Mouse (Mus musculus): Measurements from ENCODE around the gene Wasf2.

The Wasf2 gene

DNA sequence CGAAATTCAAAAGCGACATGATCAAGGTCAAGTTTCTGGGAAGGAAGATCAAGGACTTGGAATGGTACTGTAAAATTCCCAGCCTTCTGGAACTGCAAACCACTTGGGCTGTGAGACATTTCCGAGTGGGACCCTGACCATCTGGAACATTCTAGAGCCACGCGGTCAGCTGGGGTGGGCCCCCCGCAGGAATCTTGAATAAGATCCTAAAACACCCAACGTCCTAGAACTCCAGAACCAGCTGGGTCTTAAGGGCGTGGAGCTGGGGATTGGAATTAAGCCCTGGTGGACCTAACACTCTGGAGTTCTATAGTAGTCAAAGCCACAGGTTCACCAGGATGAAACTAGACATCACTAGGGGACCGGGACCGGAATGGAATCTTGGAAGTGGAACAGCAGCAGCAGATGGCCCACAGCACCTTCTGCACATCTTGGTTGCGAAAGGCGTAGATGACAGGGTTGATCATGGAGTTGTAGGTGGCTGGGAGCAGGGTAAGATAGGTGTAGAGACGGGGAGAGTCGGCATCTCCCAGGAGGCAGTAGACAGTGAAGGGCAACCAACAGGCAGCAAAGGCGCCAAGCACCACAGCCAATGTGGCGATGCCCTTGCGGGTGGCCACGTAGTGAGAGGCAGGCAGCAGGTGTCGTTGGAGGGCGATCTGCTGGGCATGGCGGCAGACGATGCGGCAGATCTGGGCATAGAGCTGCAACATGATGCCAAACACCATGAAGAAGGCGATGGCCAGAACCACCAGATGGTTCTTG, 79.9 kb downstream of the Wasf2 start:
- no peak overlapping the region for H3K4me3 ChIP-seq (replicated peaks; ENCODE audit: low read length)
- H3K36me3 ChIP-seq (ENCODE audit: insufficient read depth, low read length): no peaks in the 10 kb centered on the region
- TF ChIP-seq NANOG (IDR thresholded peaks at IDR 0.05; ENCODE audit: borderline replicate concordance, low read length) (no peak), CTCF (conservative IDR thresholded peaks at IDR 0.05; ENCODE audit: low read length) (no peak), POU5F1 (IDR thresholded peaks at IDR 0.05; ENCODE audit: borderline replicate concordance, low read length) (no peak)
- peaks cover 35% of the 10 kb centered on the region for H3K4me1 ChIP-seq (replicated peaks; ENCODE audit: low read depth, low read length)
- H3K27me3 ChIP-seq (ENCODE audit: insufficient read depth, low read length): peaks cover 46% of the 10 kb centered on the region
- H3K9me3 ChIP-seq (ENCODE audit: low read length): no peaks in the 10 kb centered on the region

DNA sequence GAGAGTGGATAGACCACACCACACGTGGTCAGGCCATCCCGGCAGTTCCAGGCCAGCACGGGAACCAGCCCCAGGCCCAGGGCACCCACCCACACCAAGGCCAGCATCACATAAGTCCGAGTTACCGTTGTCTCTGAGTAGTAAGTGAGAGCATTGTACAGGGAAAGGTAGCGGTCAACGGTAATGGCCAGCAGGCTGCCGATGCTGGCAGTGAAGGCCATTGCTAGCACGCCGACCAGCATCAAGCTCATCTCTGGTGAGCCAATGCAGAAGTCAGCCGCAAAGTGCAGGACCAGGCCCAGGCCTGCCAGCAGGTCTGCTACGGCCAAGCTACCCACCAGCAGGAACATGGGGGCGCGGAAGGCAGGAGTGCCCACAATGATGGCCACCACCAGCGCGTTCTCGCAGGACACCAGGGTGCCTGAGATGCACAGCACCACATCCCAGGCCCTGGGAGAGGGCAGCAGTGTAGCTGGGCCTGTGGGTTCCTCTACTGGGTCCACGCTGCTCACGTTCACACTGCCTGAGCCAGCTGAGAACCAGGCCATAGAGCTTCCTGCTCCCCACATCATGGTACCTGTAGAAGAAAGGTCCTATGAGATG, 80.6 kb downstream of the Wasf2 start:
- Histone ChIP-seq H3K27me3 (ENCODE audit: insufficient read depth, low read length) (peaks cover 46% of the 10 kb centered on the region), H3K9me3 (ENCODE audit: low read length) (no peaks in the 10 kb centered on the region), H3K36me3 (ENCODE audit: insufficient read depth, low read length) (no peaks in the 10 kb centered on the region), H3K4me3 (replicated peaks; ENCODE audit: low read length) (no peak overlapping the region), H3K4me1 (replicated peaks; ENCODE audit: low read depth, low read length) (peaks cover 35% of the 10 kb centered on the region)
- no peak for TF ChIP-seq NANOG (IDR thresholded peaks at IDR 0.05; ENCODE audit: borderline replicate concordance, low read length)
- TF ChIP-seq CTCF (conservative IDR thresholded peaks at IDR 0.05; ENCODE audit: low read length): no peak
- no peak for TF ChIP-seq POU5F1 (IDR thresholded peaks at IDR 0.05; ENCODE audit: borderline replicate concordance, low read length)

DNA sequence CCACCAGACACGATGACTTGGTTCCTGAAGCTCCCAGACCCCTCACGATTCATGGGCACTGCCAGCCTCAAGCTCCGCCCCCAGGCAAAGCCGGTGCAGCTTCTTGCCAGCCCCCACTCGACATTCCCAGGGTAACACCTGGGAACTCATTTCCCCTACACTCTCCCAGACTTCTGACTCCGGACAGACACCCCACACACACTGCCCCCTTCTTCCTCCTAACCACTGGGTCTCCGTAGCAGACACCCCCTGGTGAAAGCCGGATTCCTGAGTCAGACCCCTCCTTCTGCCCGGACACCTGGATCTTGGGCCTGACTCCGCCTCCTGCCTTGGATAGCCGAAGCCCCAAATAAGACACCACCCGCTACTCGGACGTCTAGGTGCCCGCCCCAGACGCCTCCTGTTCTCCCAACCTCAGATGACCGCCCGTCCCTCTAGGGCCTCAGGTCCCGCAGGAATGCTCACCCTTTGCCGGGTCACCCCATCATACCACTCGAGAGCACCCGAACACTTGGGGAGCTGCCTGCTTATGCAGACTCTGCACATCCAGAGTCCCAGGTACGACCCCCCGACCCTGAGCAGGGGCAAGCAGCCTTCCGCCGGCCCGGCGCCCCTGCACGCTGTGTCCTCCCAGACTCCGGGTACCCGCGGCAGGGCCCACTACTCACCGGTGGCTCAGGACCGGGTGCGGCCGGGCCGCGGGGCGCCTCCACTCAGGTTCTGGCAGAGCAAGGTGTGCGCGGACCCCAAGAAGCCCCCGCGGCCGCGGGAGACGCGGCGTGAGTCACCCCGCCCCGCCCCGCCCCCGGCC, 81.7 kb downstream of the Wasf2 start, which contains the start of the genes Cd164l2 and Gpr3:
Gene Cd164l2, plus strand, starts transcription at position 381 of the 811 bp plus-strand sequence.
Gene Gpr3, minus strand, starts transcription at position 786 of the 811 bp plus-strand sequence.
- TF ChIP-seq NANOG (IDR thresholded peaks at IDR 0.05; ENCODE audit: borderline replicate concordance, low read length) (no peak), POU5F1 (IDR thresholded peaks at IDR 0.05; ENCODE audit: borderline replicate concordance, low read length) (no peak)
- peaks cover 54% of the 10 kb centered on the region for H3K27me3 ChIP-seq (ENCODE audit: insufficient read depth, low read length)
- H3K36me3 ChIP-seq (ENCODE audit: insufficient read depth, low read length): no peaks in the 10 kb centered on the region
- H3K4me1 ChIP-seq (replicated peaks; ENCODE audit: low read depth, low read length): peaks cover 35% of the 10 kb centered on the region
- H3K4me3 ChIP-seq (replicated peaks; ENCODE audit: low read length): peak within 1 kb of the TSS; percentile 90
- H3K9me3 ChIP-seq (ENCODE audit: low read length): no peaks in the 10 kb centered on the region

DNA sequence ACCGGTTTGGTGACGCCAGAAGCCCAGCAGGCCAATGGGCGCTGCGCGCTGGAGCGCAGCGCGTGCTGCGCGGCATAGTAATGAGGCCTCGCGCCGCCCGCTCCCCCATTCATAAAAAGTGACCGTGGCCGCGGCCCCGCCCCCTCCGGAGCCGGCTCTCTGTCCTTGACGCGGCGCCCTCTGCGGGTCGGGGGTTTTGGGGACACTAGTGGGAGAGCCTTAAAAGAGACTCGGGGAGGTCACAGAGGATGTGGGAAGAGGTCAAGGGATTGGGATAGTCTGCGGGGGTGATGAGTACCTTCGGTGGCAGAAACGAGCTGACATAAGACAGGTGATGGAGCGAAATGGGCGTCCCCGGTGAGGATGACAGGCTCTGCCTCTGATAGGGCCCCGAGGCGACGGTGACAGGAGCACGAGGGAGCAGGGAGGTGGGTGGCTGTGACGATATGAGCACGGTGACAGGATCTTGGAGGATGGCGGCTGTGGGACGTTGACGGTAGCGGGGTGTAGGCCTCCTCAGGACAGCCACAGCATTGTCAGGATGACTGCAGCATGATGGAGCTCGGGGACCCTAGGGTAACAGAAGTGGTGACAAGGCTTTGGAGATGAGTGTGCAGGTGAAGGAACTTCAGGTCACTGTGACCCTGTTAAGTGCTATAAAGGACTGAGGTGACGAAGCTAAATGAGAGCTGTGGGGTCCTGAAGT, 82.4 kb downstream of the Wasf2 start:
- TF ChIP-seq POU5F1 (IDR thresholded peaks at IDR 0.05; ENCODE audit: borderline replicate concordance, low read length) (no peak), CTCF (conservative IDR thresholded peaks at IDR 0.05; ENCODE audit: low read length) (no peak), NANOG (IDR thresholded peaks at IDR 0.05; ENCODE audit: borderline replicate concordance, low read length) (no peak)
- no peaks in the 10 kb centered on the region for H3K36me3 ChIP-seq (ENCODE audit: insufficient read depth, low read length)
- peaks cover 56% of the 10 kb centered on the region for H3K27me3 ChIP-seq (ENCODE audit: insufficient read depth, low read length)
- H3K9me3 ChIP-seq (ENCODE audit: low read length): no peaks in the 10 kb centered on the region
- peak overlapping the region; percentile 90 for H3K4me3 ChIP-seq (replicated peaks; ENCODE audit: low read length)
- H3K4me1 ChIP-seq (replicated peaks; ENCODE audit: low read depth, low read length): peaks cover 36% of the 10 kb centered on the region

DNA sequence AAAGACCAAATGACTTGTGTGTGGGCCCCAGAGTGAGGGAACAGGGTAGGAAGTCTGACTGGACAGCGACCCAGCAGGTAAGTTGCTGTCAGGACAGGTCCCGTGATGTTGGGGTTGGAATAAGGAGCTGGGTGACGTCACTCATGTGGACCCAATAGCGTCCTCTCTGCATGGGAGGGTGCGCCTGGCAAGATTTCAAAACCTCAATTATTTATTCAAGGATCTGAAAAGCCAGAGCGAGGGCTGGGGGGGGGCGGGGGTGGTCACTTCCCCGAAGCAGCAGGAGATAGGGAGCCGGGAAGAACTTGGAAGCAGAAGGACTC, 82.9 kb downstream of the Wasf2 start:
- no peak for TF ChIP-seq NANOG (IDR thresholded peaks at IDR 0.05; ENCODE audit: borderline replicate concordance, low read length)
- TF ChIP-seq POU5F1 (IDR thresholded peaks at IDR 0.05; ENCODE audit: borderline replicate concordance, low read length): no peak
- TF ChIP-seq CTCF (conservative IDR thresholded peaks at IDR 0.05; ENCODE audit: low read length): no peak
- H3K9me3 ChIP-seq (ENCODE audit: low read length): no peaks in the 10 kb centered on the region

DNA sequence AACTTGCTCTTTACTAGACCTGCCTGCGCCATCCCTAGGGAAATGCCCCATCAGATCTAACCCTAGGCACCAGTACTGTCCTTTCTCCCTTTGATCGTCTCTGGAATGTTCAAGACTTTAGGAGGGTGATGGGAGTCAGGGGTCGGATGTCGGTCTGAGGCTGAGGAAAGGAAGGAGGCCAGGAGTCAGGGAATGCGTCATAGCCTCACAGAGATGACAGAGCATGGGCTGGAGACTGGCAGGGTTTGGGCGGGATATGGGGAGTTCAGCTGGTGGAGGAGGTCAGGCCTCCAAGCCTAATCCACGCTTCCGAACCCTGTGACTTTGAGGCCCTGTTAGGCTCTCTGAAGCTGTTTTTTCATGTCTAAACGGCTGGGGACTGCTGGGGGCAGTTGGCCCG, 83.4 kb downstream of the Wasf2 start:
- H3K4me3 ChIP-seq (replicated peaks; ENCODE audit: low read length): 0 out of 2 replicates have a peak overlapping the region, but pooled peaks have one; percentile 29
- H3K27me3 ChIP-seq (ENCODE audit: insufficient read depth, low read length): peaks cover 53% of the 10 kb centered on the region
- TF ChIP-seq NANOG (IDR thresholded peaks at IDR 0.05; ENCODE audit: borderline replicate concordance, low read length) (no peak), CTCF (conservative IDR thresholded peaks at IDR 0.05; ENCODE audit: low read length) (no peak), POU5F1 (IDR thresholded peaks at IDR 0.05; ENCODE audit: borderline replicate concordance, low read length) (no peak)

More for the DNA sequence above, 82.9 kb downstream of the Wasf2 start:
- peaks cover 40% of the 10 kb centered on the region for H3K4me1 ChIP-seq (replicated peaks; ENCODE audit: low read depth, low read length)
- 0 out of 2 replicates have a peak overlapping the region, but pooled peaks have one; percentile 90 for H3K4me3 ChIP-seq (replicated peaks; ENCODE audit: low read length)
- peaks cover 55% of the 10 kb centered on the region for H3K27me3 ChIP-seq (ENCODE audit: insufficient read depth, low read length)
- H3K36me3 ChIP-seq (ENCODE audit: insufficient read depth, low read length): no peaks in the 10 kb centered on the region

DNA sequence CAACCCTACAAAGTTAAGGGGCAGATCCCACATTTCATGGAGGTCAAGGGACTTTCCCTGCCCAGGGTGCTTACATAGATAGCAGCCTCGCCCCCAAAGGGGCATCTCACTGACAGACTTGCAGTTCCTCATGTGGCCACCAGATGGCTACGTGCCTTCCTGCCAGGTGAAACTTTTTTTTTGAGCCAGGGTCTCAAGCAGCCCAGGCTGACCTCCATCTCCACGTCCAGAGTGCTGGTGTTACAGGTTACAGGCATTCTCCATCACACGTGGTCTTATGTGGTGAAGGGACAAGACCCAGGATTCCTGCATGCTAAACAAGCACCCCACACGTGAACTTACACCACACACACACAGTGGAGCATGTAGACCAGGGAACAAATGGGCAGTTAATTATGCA, 87.3 kb downstream of the Wasf2 start:
- H3K27me3 ChIP-seq (ENCODE audit: insufficient read depth, low read length): peaks cover 48% of the 10 kb centered on the region
- H3K4me1 ChIP-seq (replicated peaks; ENCODE audit: low read depth, low read length): peaks cover 39% of the 10 kb centered on the region
- no peaks in the 10 kb centered on the region for H3K9me3 ChIP-seq (ENCODE audit: low read length)
- H3K4me3 ChIP-seq (replicated peaks; ENCODE audit: low read length): no peak overlapping the region
- H3K36me3 ChIP-seq (ENCODE audit: insufficient read depth, low read length): no peaks in the 10 kb centered on the region
- no peak for TF ChIP-seq NANOG (IDR thresholded peaks at IDR 0.05; ENCODE audit: borderline replicate concordance, low read length)
- TF ChIP-seq CTCF (conservative IDR thresholded peaks at IDR 0.05; ENCODE audit: low read length): peak; percentile 98

More for the DNA sequence above, 83.4 kb downstream of the Wasf2 start:
- Histone ChIP-seq H3K4me1 (replicated peaks; ENCODE audit: low read depth, low read length) (peaks cover 40% of the 10 kb centered on the region), H3K9me3 (ENCODE audit: low read length) (no peaks in the 10 kb centered on the region), H3K36me3 (ENCODE audit: insufficient read depth, low read length) (no peaks in the 10 kb centered on the region)

DNA sequence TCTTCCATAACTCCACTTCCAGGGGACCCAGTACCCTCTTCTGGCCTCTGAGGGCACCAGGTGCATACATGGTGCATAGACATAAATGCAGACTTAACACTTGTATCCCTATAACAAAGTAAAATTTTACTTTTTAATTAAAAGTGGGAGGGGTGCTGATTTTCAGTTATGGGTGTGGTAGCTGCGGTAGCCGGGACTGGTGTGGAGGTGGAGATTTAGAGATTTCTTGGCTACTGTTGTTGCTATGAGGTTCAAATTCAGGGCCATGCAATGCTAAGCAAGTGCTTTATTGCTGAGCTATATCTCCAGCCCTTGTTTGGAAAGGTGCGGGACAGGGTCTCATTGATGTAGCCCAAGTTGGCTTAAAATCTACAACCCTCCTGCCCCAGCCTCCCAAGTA, 88.4 kb downstream of the Wasf2 start:
- Histone ChIP-seq H3K4me1 (replicated peaks; ENCODE audit: low read depth, low read length) (peaks cover 39% of the 10 kb centered on the region), H3K4me3 (replicated peaks; ENCODE audit: low read length) (no peak overlapping the region), H3K36me3 (ENCODE audit: insufficient read depth, low read length) (no peaks in the 10 kb centered on the region), H3K27me3 (ENCODE audit: insufficient read depth, low read length) (peaks cover 42% of the 10 kb centered on the region), H3K9me3 (ENCODE audit: low read length) (no peaks in the 10 kb centered on the region)
- TF ChIP-seq POU5F1 (IDR thresholded peaks at IDR 0.05; ENCODE audit: borderline replicate concordance, low read length) (no peak), CTCF (conservative IDR thresholded peaks at IDR 0.05; ENCODE audit: low read length) (no peak), NANOG (IDR thresholded peaks at IDR 0.05; ENCODE audit: borderline replicate concordance, low read length) (no peak)

Measured in E14TG2a.4 (cell line).